Mouse (Mus musculus) brain, embryonic 14.5 days (tissue): Measurements from ENCODE around the gene Fbxl5.

Experiments
- CTCF ChIP-seq: fragments of 200-500 bp; IDR thresholded peaks from 2 replicates; pipeline ENCODE4 v1.5.1; 2012; ENCODE audit warnings: inconsistent platforms, mild to moderate bottlenecking, moderate library complexity, borderline replicate concordance; ENCODE audit not compliant: insufficient read depth, insufficient read length; ENCODE audit errors: extremely low read depth
- POLR2A ChIP-seq: fragments of 200-500 bp; IDR thresholded peaks from 2 replicates; pipeline ENCODE4 v1.6.1; 2012; ENCODE audit warnings: mild to moderate bottlenecking, inconsistent platforms, borderline replicate concordance; ENCODE audit not compliant: poor library complexity, insufficient read depth, insufficient read length, severe bottlenecking; ENCODE audit errors: extremely low read depth

DNA sequence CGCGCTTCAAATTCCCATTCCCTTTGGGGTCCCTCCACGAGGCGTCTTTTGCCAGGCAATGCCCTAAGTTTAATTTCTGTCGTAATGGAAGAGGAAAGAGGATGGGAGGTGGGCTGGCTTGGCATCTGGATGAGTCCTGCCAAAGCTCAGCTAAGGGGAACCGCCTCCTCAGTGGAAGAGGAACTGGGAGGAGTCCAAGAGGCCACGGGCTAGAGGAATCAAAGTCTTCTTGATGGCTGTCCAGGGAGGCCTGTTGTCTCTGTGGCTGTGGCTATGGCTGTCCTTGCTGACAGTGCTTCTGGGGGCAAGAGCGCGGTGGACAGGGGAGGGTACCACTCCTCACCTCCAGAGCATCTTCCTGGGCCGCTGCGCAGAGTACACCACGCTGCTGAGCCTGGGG, 2.7 kb downstream of the Fbxl5 start, which contains the start of gene Bst1:
- TF ChIP-seq CTCF (no peak), POLR2A (no peak)
